21 mouse cellular contexts compared by ENCODE assay signal in genomic region chr8:121074108-121074847, GRCm38 (mm10). TPM values are rescaled to one million over a fixed set of nuclear protein-coding genes. Genes with fewer than 3 reads are reported as not detected.
DNase-seq lines count a peak whose midpoint lies in the region; ATAC-seq and TF ChIP-seq lines count a peak whose summit lies in the region.
"Had no signal": no experiment of that assay in that cellular context is flagged by ENCODE, and none has a peak within 500 bp of the region (broad histone marks: within the 10 kb centered on the region; RNA-seq: fewer than 3 reads in every experiment).

No protein-coding gene starts in this region.

- H3K4me1 ChIP-seq in hindbrain, embryonic 11.5 days (replicated peaks; ENCODE audit: control insufficient read depth, insufficient read depth, low read length): no peaks in the 10 kb centered on the region
- peaks cover 19% of the 10 kb centered on the region for H3K4me1 ChIP-seq in hindbrain, embryonic 13.5 days (replicated peaks)
- H3K4me1 ChIP-seq in neural tube, embryonic 15.5 days: peaks cover 6% of the 10 kb centered on the region; the same call in 1 of the 2 replicates
- no peaks in the 10 kb centered on the region for H3K4me1 ChIP-seq in intestine, postnatal 0 days (replicated peaks; ENCODE audit: control insufficient read depth, insufficient read depth, low read length)

- no peaks in the 10 kb centered on the region for H3K36me3 ChIP-seq in hindbrain, embryonic 11.5 days (ENCODE audit: control insufficient read depth, insufficient read depth, low read length)
- no peaks in the 10 kb centered on the region for H3K36me3 ChIP-seq in hindbrain, embryonic 13.5 days
- H3K36me3 ChIP-seq in neural tube, embryonic 15.5 days: no peaks in the 10 kb centered on the region
- H3K36me3 ChIP-seq in intestine, postnatal 0 days (ENCODE audit: control insufficient read depth, insufficient read depth): no peaks in the 10 kb centered on the region
- H3K36me3 ChIP-seq: G1E; heart, embryonic 12.5 days; hindbrain, embryonic 12.5 days; limb, embryonic 15.5 days; neural tube, embryonic 12.5 days had no signal

- 1% methylated on average over 15 of the region's 15 CpGs for WGBS in hindbrain, embryonic 11.5 days
- under 1% methylated on average over 15 of the region's 15 CpGs for WGBS in hindbrain, embryonic 13.5 days
- WGBS in neural tube, embryonic 15.5 days: 3% methylated on average over 15 of the region's 15 CpGs
- WGBS in intestine, postnatal 0 days: 15% methylated on average over 15 of the region's 15 CpGs

- H3K4me2 ChIP-seq in hindbrain, embryonic 11.5 days (replicated peaks; ENCODE audit: low read depth, low read length): no peak overlapping the region
- H3K4me2 ChIP-seq in hindbrain, embryonic 13.5 days: no peak overlapping the region
- H3K4me2 ChIP-seq in neural tube, embryonic 15.5 days: no peak overlapping the region
- H3K4me2 ChIP-seq in intestine, postnatal 0 days (replicated peaks; ENCODE audit: low read depth): peak overlapping the region; percentile 63

- ATAC-seq in hindbrain, embryonic 11.5 days (ENCODE audit: low FRiP score): no peak
- no peak for ATAC-seq in hindbrain, embryonic 13.5 days (ENCODE audit: low FRiP score)
- ATAC-seq in neural tube, embryonic 15.5 days (ENCODE audit: low FRiP score): no peak
- ATAC-seq in intestine, postnatal 0 days: no peak
- ATAC-seq: midbrain, embryonic 16.5 days had no signal

- H3K27ac ChIP-seq in hindbrain, embryonic 11.5 days (ENCODE audit: low read depth, low read length): no peak overlapping the region
- H3K27ac ChIP-seq in hindbrain, embryonic 13.5 days: no peak overlapping the region
- no peak overlapping the region for H3K27ac ChIP-seq in neural tube, embryonic 15.5 days (replicated peaks)
- H3K27ac ChIP-seq in intestine, postnatal 0 days (ENCODE audit: low read depth, low read length): peak overlapping the region; percentile 70; the same call in 1 of the 2 replicates
- H3K27ac ChIP-seq: hindbrain, embryonic 12.5 days; limb, embryonic 15.5 days; macrophage; neural tube, embryonic 12.5 days had no signal

- DNase-seq in hindbrain, embryonic 11.5 days (ENCODE audit: low spot score): peak; percentile 55
- peak; percentile 58 for DNase-seq in neural tube, embryonic 10.5 days (ENCODE audit: extremely low spot score, low spot score)
- DNase-seq in kidney, postnatal 36 days: no peak
- no peak for DNase-seq in frontal cortex, postnatal 25 days (ENCODE audit: low spot score in 2 of 2)
- DNase-seq: adrenal gland, adult 2 months; cerebellum, adult 11-12 months; gastrocnemius, postnatal 14 days; kidney, adult 2 months; layer of hippocampus, postnatal 36 days; right cerebral cortex, postnatal 25 days had no signal

- TF ChIP-seq CTCF in intestine, postnatal 0 days (IDR thresholded peaks at IDR 0.05; ENCODE audit: low read depth): no peak

- peaks cover 97% of the 10 kb centered on the region for H3K27me3 ChIP-seq in hindbrain, embryonic 11.5 days (ENCODE audit: control insufficient read depth, insufficient read depth, low read length)
- peaks cover 99% of the 10 kb centered on the region for H3K27me3 ChIP-seq in hindbrain, embryonic 13.5 days
- peaks cover 94% of the 10 kb centered on the region for H3K27me3 ChIP-seq in neural tube, embryonic 15.5 days (replicated peaks)
- peaks cover 62% of the 10 kb centered on the region for H3K27me3 ChIP-seq in intestine, postnatal 0 days (replicated peaks; ENCODE audit: control insufficient read depth, insufficient read depth, low read length)

- H3K9ac ChIP-seq in hindbrain, embryonic 11.5 days (ENCODE audit: low read depth, low read length): no peak overlapping the region
- no peak overlapping the region for H3K9ac ChIP-seq in hindbrain, embryonic 13.5 days
- no peak overlapping the region for H3K9ac ChIP-seq in neural tube, embryonic 15.5 days (replicated peaks)
- H3K9ac ChIP-seq in intestine, postnatal 0 days (ENCODE audit: low read depth, low read length): peak overlapping the region; percentile 27; the same call in 1 of the 2 replicates
- H3K9ac ChIP-seq: heart, embryonic 12.5 days; hindbrain, embryonic 12.5 days; limb, embryonic 15.5 days; neural tube, embryonic 12.5 days had no signal

- H3K9me3 ChIP-seq in hindbrain, embryonic 11.5 days (ENCODE audit: control insufficient read depth, low read length): no peaks in the 10 kb centered on the region
- no peaks in the 10 kb centered on the region for H3K9me3 ChIP-seq in hindbrain, embryonic 13.5 days
- 0 out of 2 replicates have a peak, but pooled peaks cover 4% of the 10 kb centered on the region for H3K9me3 ChIP-seq in neural tube, embryonic 15.5 days (replicated peaks)
- H3K9me3 ChIP-seq in intestine, postnatal 0 days (ENCODE audit: control insufficient read depth): no peaks in the 10 kb centered on the region
- H3K9me3 ChIP-seq: heart, embryonic 12.5 days; limb, embryonic 15.5 days; neural tube, embryonic 12.5 days had no signal

- no peak overlapping the region for H3K4me3 ChIP-seq in hindbrain, embryonic 11.5 days (ENCODE audit: low read depth, low read length)
- no peak overlapping the region for H3K4me3 ChIP-seq in hindbrain, embryonic 13.5 days
- no peak overlapping the region for H3K4me3 ChIP-seq in neural tube, embryonic 15.5 days (replicated peaks)
- H3K4me3 ChIP-seq in intestine, postnatal 0 days (ENCODE audit: low read depth, low read length): peak overlapping the region; percentile 26
- H3K4me3 ChIP-seq: erythroblast, embryonic 14.5 days; hindbrain, embryonic 12.5 days; neural tube, embryonic 12.5 days had no signal

RNA-seq across cellular contexts. Expression of gene Foxf1, which starts 9.9 kb away (rescaled TPM):
- polyA plus RNA-seq in hindbrain, embryonic 11.5 days (2014; fragmentation: Nextera tagmentation; extraction: Ambion mirVana): 2.1 and 2.3 TPM in 2 replicates
- polyA plus RNA-seq in hindbrain, embryonic 13.5 days (2015; fragmentation: Nextera tagmentation; extraction: Ambion mirVana): 0.96 and 1.3 TPM in 2 replicates
- 1.6 and 15.7 TPM in 2 replicates for polyA plus RNA-seq in neural tube, embryonic 15.5 days (2015; fragmentation: Nextera tagmentation; extraction: Ambion mirVana)
- polyA plus RNA-seq in intestine, postnatal 0 days (2015; fragmentation: Nextera tagmentation; extraction: Ambion mirVana): 49.8 and 50.1 TPM in 2 replicates
- polyA plus RNA-seq: erythroblast, embryonic 14.5 days; G1E had no signal

RNA-seq across cellular contexts. Expression of gene Mthfsd, which starts 33.9 kb away (rescaled TPM):
- 53.5 and 56.1 TPM in 2 replicates for polyA plus RNA-seq in hindbrain, embryonic 11.5 days (2014; fragmentation: Nextera tagmentation; extraction: Ambion mirVana)
- polyA plus RNA-seq in hindbrain, embryonic 13.5 days (2015; fragmentation: Nextera tagmentation; extraction: Ambion mirVana): 53.8 and 54.1 TPM in 2 replicates
- polyA plus RNA-seq in neural tube, embryonic 15.5 days (2015; fragmentation: Nextera tagmentation; extraction: Ambion mirVana): 50.6 and 52.5 TPM in 2 replicates
- polyA plus RNA-seq in intestine, postnatal 0 days (2015; fragmentation: Nextera tagmentation; extraction: Ambion mirVana): 24.9 and 25.1 TPM in 2 replicates

RNA-seq across cellular contexts. Expression of gene Foxc2, which starts 41.7 kb away (rescaled TPM):
- 6.8 and 8.0 TPM in 2 replicates for polyA plus RNA-seq in hindbrain, embryonic 11.5 days (2014; fragmentation: Nextera tagmentation; extraction: Ambion mirVana)
- polyA plus RNA-seq in hindbrain, embryonic 13.5 days (2015; fragmentation: Nextera tagmentation; extraction: Ambion mirVana): 2.8 and 4.1 TPM in 2 replicates
- 3.4 TPM in 2 replicates for polyA plus RNA-seq in neural tube, embryonic 15.5 days (2015; fragmentation: Nextera tagmentation; extraction: Ambion mirVana)
- 0.48 and 0.60 TPM in 2 replicates for polyA plus RNA-seq in intestine, postnatal 0 days (2015; fragmentation: Nextera tagmentation; extraction: Ambion mirVana)
- polyA plus RNA-seq: erythroblast, embryonic 14.5 days; macrophage had no signal

RNA-seq across cellular contexts. Expression of gene Foxl1, which starts 53.5 kb away (rescaled TPM):
- polyA plus RNA-seq in hindbrain, embryonic 11.5 days (2014; fragmentation: Nextera tagmentation; extraction: Ambion mirVana): 0.73 and 1.9 TPM in 2 replicates
- polyA plus RNA-seq in hindbrain, embryonic 13.5 days (2015; fragmentation: Nextera tagmentation; extraction: Ambion mirVana): 0.16 and 0.27 TPM in 2 replicates
- 0.15 and 0.51 TPM in 2 replicates for polyA plus RNA-seq in neural tube, embryonic 15.5 days (2015; fragmentation: Nextera tagmentation; extraction: Ambion mirVana)
- polyA plus RNA-seq in intestine, postnatal 0 days (2015; fragmentation: Nextera tagmentation; extraction: Ambion mirVana): 2.6 and 2.8 TPM in 2 replicates
- polyA plus RNA-seq: erythroblast, embryonic 14.5 days; G1E; macrophage had no signal

Comparison
In these comparisons a context has a peak if more than half of its experiments do, and no peak if none do; other contexts are left out.
1. DNase-seq: peak in hindbrain, embryonic 11.5 days (single experiment) and neural tube, embryonic 10.5 days (single experiment); none in kidney, postnatal 36 days (0 of 2) and frontal cortex, postnatal 25 days (0 of 2).